In genomic region chr5:35014036-35014435, GRCm38 (mm10) we compare ENCODE assay signal across 20 mouse cellular contexts. TPM values are rescaled to one million over a fixed set of nuclear protein-coding genes. Genes with fewer than 3 reads are reported as not detected.
A peak's percentile ranks its signal among the peaks of the same experiment; 100 is the strongest.
DNase-seq lines count a peak whose midpoint lies in the region; ATAC-seq lines count a peak whose summit lies in the region.
"Had no signal": no experiment of that assay in that cellular context is flagged by ENCODE, and none has a peak within 500 bp of the region (broad histone marks: within the 10 kb centered on the region; RNA-seq: fewer than 3 reads in every experiment).

No protein-coding gene starts in this region.

- ATAC-seq in hindbrain, embryonic 11.5 days (ENCODE audit: low FRiP score), result peak; percentile 49
- ATAC-seq in midbrain, embryonic 12.5 days (ENCODE audit: low FRiP score, low read depth), result peak; percentile 78

- no peak overlapping the region for H3K9ac ChIP-seq in hindbrain, embryonic 11.5 days (ENCODE audit: low read depth, low read length)
- peak overlapping the region; percentile 24; the same call in 1 of the 2 replicates for H3K9ac ChIP-seq in midbrain, embryonic 12.5 days (replicated peaks)
- H3K9ac ChIP-seq: embryonic facial prominence, embryonic 13.5 days; heart, embryonic 13.5 days; limb, embryonic 13.5 days; liver, embryonic 15.5 days had no signal

- intact Hi-C loops in left cerebral cortex, postnatal 25 days (cut with DNase I), result no loop called here

- no peaks in the 10 kb centered on the region for H3K27me3 ChIP-seq in hindbrain, embryonic 11.5 days (ENCODE audit: control insufficient read depth, insufficient read depth, low read length)
- H3K27me3 ChIP-seq in midbrain, embryonic 12.5 days, result no peaks in the 10 kb centered on the region
- H3K27me3 ChIP-seq: CH12.LX; embryonic facial prominence, embryonic 13.5 days; heart, embryonic 13.5 days; limb, embryonic 13.5 days; liver, embryonic 15.5 days had no signal

- DNase-seq in embryo, embryonic 11 days, result peak; percentile 29
- DNase-seq in embryo, embryonic 9.5 days (ENCODE audit: extremely low spot score), result no peak
- peak; percentile 38 for DNase-seq in hindbrain, embryonic 11.5 days (ENCODE audit: low spot score)
- DNase-seq in retina, embryonic 14.5 days (ENCODE audit: low spot score), result peak; percentile 60
- DNase-seq in left cerebral cortex, postnatal 25 days (ENCODE audit: low spot score in 2 of 2), result no peak
- no peak for DNase-seq in T-cell, adult 2 months (ENCODE audit: low spot score)
- no peak for DNase-seq in ovary, postnatal 36 days (ENCODE audit: low spot score)
- DNase-seq: cerebellum, postnatal 36 days; gastrocnemius, postnatal 14 days; kidney, adult 18-20 months; kidney, postnatal 4 days; thymus, postnatal 36 days had no signal

- peak overlapping the region; percentile 64 for H3K27ac ChIP-seq in hindbrain, embryonic 11.5 days (ENCODE audit: low read depth, low read length)
- peak overlapping the region; percentile 85 for H3K27ac ChIP-seq in midbrain, embryonic 12.5 days (replicated peaks)
- H3K27ac ChIP-seq: embryonic facial prominence, embryonic 13.5 days; heart, embryonic 13.5 days; left cerebral cortex, adult 2 months; limb, embryonic 13.5 days; liver, embryonic 15.5 days had no signal

- H3K36me3 ChIP-seq in hindbrain, embryonic 11.5 days (ENCODE audit: control insufficient read depth, insufficient read depth, low read length), result 0 out of 2 replicates have a peak, but pooled peaks cover under 1% of the 10 kb centered on the region
- H3K36me3 ChIP-seq in midbrain, embryonic 12.5 days, result peaks cover 18% of the 10 kb centered on the region

- H3K4me2 ChIP-seq in hindbrain, embryonic 11.5 days (replicated peaks; ENCODE audit: low read depth, low read length), result no peak overlapping the region
- no peak overlapping the region for H3K4me2 ChIP-seq in midbrain, embryonic 12.5 days (replicated peaks)
- H3K4me2 ChIP-seq: embryonic facial prominence, embryonic 13.5 days; heart, embryonic 13.5 days; limb, embryonic 13.5 days; liver, embryonic 15.5 days had no signal

- H3K4me3 ChIP-seq in hindbrain, embryonic 11.5 days (ENCODE audit: low read depth, low read length), result no peak overlapping the region
- no peak overlapping the region for H3K4me3 ChIP-seq in midbrain, embryonic 12.5 days
- H3K4me3 ChIP-seq: embryonic facial prominence, embryonic 13.5 days; heart, embryonic 13.5 days; left cerebral cortex, adult 2 months; limb, embryonic 13.5 days; liver, embryonic 15.5 days had no signal

- H3K9me3 ChIP-seq in hindbrain, embryonic 11.5 days (ENCODE audit: control insufficient read depth, low read length), result no peaks in the 10 kb centered on the region
- no peaks in the 10 kb centered on the region for H3K9me3 ChIP-seq in midbrain, embryonic 12.5 days
- H3K9me3 ChIP-seq: embryonic facial prominence, embryonic 13.5 days; heart, embryonic 13.5 days; limb, embryonic 13.5 days; liver, embryonic 15.5 days had no signal

- 46% methylated on average over 6 of the region's 6 CpGs for WGBS in hindbrain, embryonic 11.5 days
- 41% methylated on average over 6 of the region's 6 CpGs for WGBS in midbrain, embryonic 12.5 days

- H3K4me1 ChIP-seq in hindbrain, embryonic 11.5 days (replicated peaks; ENCODE audit: control insufficient read depth, insufficient read depth, low read length), result peaks cover 2% of the 10 kb centered on the region; the same call in 1 of the 2 replicates
- peaks cover 21% of the 10 kb centered on the region for H3K4me1 ChIP-seq in midbrain, embryonic 12.5 days

RNA-seq across cellular contexts. Expression of gene Hgfac, which starts 27.3 kb away (rescaled TPM):
- polyA plus RNA-seq in hindbrain, embryonic 11.5 days (2014; fragmentation: Nextera tagmentation; extraction: Ambion mirVana), result 0.34 and 0.47 TPM in 2 replicates
- 0.31 and 0.33 TPM in 2 replicates for polyA plus RNA-seq in midbrain, embryonic 12.5 days (2016; fragmentation: Nextera tagmentation; extraction: Ambion mirVana)
- total RNA-seq in left cerebral cortex, postnatal 25 days (2021), result 1 to 10 TPM; 1.1 TPM
- total RNA-seq: CH12.LX had no signal

RNA-seq across cellular contexts. Expression of gene Dok7, which starts 42.5 kb away (rescaled TPM):
- 0.11 TPM in 1 of 2 replicates, not detected in the other for polyA plus RNA-seq in hindbrain, embryonic 11.5 days (2014; fragmentation: Nextera tagmentation; extraction: Ambion mirVana)
- polyA plus RNA-seq in midbrain, embryonic 12.5 days (2016; fragmentation: Nextera tagmentation; extraction: Ambion mirVana), result 0.42 and 0.46 TPM in 2 replicates
- 10 to 100 TPM; 19.6 to 20.0 TPM for total RNA-seq in left cerebral cortex, postnatal 25 days (2021)
- total RNA-seq: CH12.LX; hematopoietic stem cell, adult 5-6 weeks had no signal

Comparison
In these comparisons a context has a peak if more than half of its experiments do, and no peak if none do; other contexts are left out.
1. DNase-seq: peak in embryo, embryonic 11 days (single experiment), hindbrain, embryonic 11.5 days (single experiment) and retina, embryonic 14.5 days (single experiment); none in embryo, embryonic 9.5 days (single experiment), left cerebral cortex, postnatal 25 days (0 of 2), T-cell, adult 2 months (single experiment) and ovary, postnatal 36 days (single experiment).